16 mouse cellular contexts compared by ENCODE assay signal in genomic region chr11:87555106-87555703, GRCm38 (mm10). TPM values are rescaled to one million over a fixed set of nuclear protein-coding genes. Genes with fewer than 3 reads are reported as not detected.
A peak's percentile ranks its signal among the peaks of the same experiment; 100 is the strongest.
DNase-seq lines count a peak whose midpoint lies in the region; ATAC-seq and TF ChIP-seq lines count a peak whose summit lies in the region.
"Had no signal": no experiment of that assay in that cellular context is flagged by ENCODE, and none has a peak within 500 bp of the region (broad histone marks: within the 10 kb centered on the region; RNA-seq: fewer than 3 reads in every experiment).

No protein-coding gene starts in this region.

- H3K9ac ChIP-seq in heart, embryonic 11.5 days (ENCODE audit: low read depth, low read length) = no peak overlapping the region
- H3K9ac ChIP-seq in lung, embryonic 14.5 days = no peak overlapping the region
- H3K9ac ChIP-seq in stomach, postnatal 0 days (ENCODE audit: low read length) = no peak overlapping the region
- H3K9ac ChIP-seq: liver, postnatal 0 days had no signal

- H3K9me3 ChIP-seq in heart, embryonic 11.5 days (replicated peaks; ENCODE audit: control insufficient read depth, low read length) = no peaks in the 10 kb centered on the region
- H3K9me3 ChIP-seq in lung, embryonic 14.5 days (ENCODE audit: low read depth, low read length) = no peaks in the 10 kb centered on the region
- H3K9me3 ChIP-seq in stomach, postnatal 0 days (ENCODE audit: control insufficient read depth, low read length) = no peaks in the 10 kb centered on the region

- TF ChIP-seq EP300 in stomach, postnatal 0 days (optimal IDR thresholded peaks at IDR 0.05) = no peak

- ATAC-seq in heart, embryonic 11.5 days (replicated peaks; ENCODE audit: insufficient number of reproducible peaks, low FRiP score, low TSS enrichment) = no peak
- peak; percentile 80 for ATAC-seq in lung, embryonic 14.5 days (ENCODE audit: insufficient read depth)
- ATAC-seq in stomach, postnatal 0 days (ENCODE audit: low FRiP score, low TSS enrichment) = 0 out of 2 replicates have a peak, but pooled peaks have one; percentile 60
- ATAC-seq: forebrain, embryonic 16.5 days; liver, postnatal 0 days had no signal

- peak overlapping the region; percentile 71; the same call in 1 of the 2 replicates for H3K27ac ChIP-seq in heart, embryonic 11.5 days (ENCODE audit: low read depth, low read length)
- peak overlapping the region; percentile 77 for H3K27ac ChIP-seq in lung, embryonic 14.5 days (ENCODE audit: low read depth)
- peak overlapping the region; percentile 77 for H3K27ac ChIP-seq in brown adipose tissue, adult 24 weeks (replicated peaks; ENCODE audit: low read depth, low read length)
- no peak overlapping the region for H3K27ac ChIP-seq in stomach, postnatal 0 days (replicated peaks)

- no peak overlapping the region for H3K4me2 ChIP-seq in heart, embryonic 11.5 days
- H3K4me2 ChIP-seq in lung, embryonic 14.5 days = no peak overlapping the region
- H3K4me2 ChIP-seq in stomach, postnatal 0 days (replicated peaks; ENCODE audit: low read depth) = no peak overlapping the region

- DNase-seq in heart, adult 9 months (ENCODE audit: low spot score in 2 of 2) = no peak
- DNase-seq in lung, embryonic 14.5 days = peak; percentile 60
- no peak for DNase-seq in lung, postnatal 4 days
- DNase-seq in stomach, postnatal 0 days (ENCODE audit: low spot score) = no peak
- DNase-seq in spleen, postnatal 10 days (ENCODE audit: low spot score in 2 of 2) = no peak
- DNase-seq: cerebellum, postnatal 36 days; gastrocnemius, postnatal 14 days; kidney, postnatal 14 days; liver, postnatal 0 days; thymus, postnatal 14 days had no signal

- H3K4me3 ChIP-seq in heart, embryonic 11.5 days (ENCODE audit: low read depth, low read length) = no peak overlapping the region
- no peak overlapping the region for H3K4me3 ChIP-seq in lung, embryonic 14.5 days (ENCODE audit: low read depth, low read length)
- H3K4me3 ChIP-seq in brown adipose tissue, adult 24 weeks (ENCODE audit: insufficient read depth, low read depth, low read length) = no peak overlapping the region
- no peak overlapping the region for H3K4me3 ChIP-seq in stomach, postnatal 0 days (ENCODE audit: low read depth, low read length)

- TF ChIP-seq CTCF in lung, embryonic 14.5 days (IDR thresholded peaks at IDR 0.05; ENCODE audit: low read depth) = no peak
- no peak for TF ChIP-seq CTCF in stomach, postnatal 0 days (IDR thresholded peaks at IDR 0.05; ENCODE audit: low read depth)

- WGBS in heart, embryonic 11.5 days (ENCODE audit: insufficient replicate concordance) = 23% methylated on average over 2 of the region's 2 CpGs
- 11% methylated on average over 2 of the region's 2 CpGs for WGBS in lung, embryonic 14.5 days
- WGBS in stomach, postnatal 0 days = 11% methylated on average over 2 of the region's 2 CpGs

- H3K36me3 ChIP-seq in heart, embryonic 11.5 days (ENCODE audit: control insufficient read depth, insufficient read depth, low read length) = no peaks in the 10 kb centered on the region
- H3K36me3 ChIP-seq in lung, embryonic 14.5 days (ENCODE audit: insufficient read depth) = no peaks in the 10 kb centered on the region
- H3K36me3 ChIP-seq in stomach, postnatal 0 days (ENCODE audit: control insufficient read depth, insufficient read depth, low read length) = no peaks in the 10 kb centered on the region

- H3K4me1 ChIP-seq in heart, embryonic 11.5 days (ENCODE audit: control insufficient read depth, insufficient read depth, low read length) = peaks cover 15% of the 10 kb centered on the region
- H3K4me1 ChIP-seq in lung, embryonic 14.5 days (ENCODE audit: insufficient read depth) = peaks cover 7% of the 10 kb centered on the region; the same call in 1 of the 2 replicates
- H3K4me1 ChIP-seq in brown adipose tissue, adult 24 weeks (ENCODE audit: control insufficient read depth, insufficient read depth, insufficient read length, low read length) = peaks cover 6% of the 10 kb centered on the region; the same call in 1 of the 2 replicates
- H3K4me1 ChIP-seq in stomach, postnatal 0 days (replicated peaks; ENCODE audit: control insufficient read depth, insufficient read depth) = 0 out of 2 replicates have a peak, but pooled peaks cover 4% of the 10 kb centered on the region

- H3K27me3 ChIP-seq in heart, embryonic 11.5 days (ENCODE audit: control insufficient read depth, insufficient read depth, low read length) = no peaks in the 10 kb centered on the region
- H3K27me3 ChIP-seq in lung, embryonic 14.5 days (ENCODE audit: insufficient read depth, low read length) = no peaks in the 10 kb centered on the region
- no peaks in the 10 kb centered on the region for H3K27me3 ChIP-seq in stomach, postnatal 0 days (ENCODE audit: control insufficient read depth, insufficient read depth, low read length)

RNA-seq across cellular contexts. Expression of gene Gm11492, which starts 11.2 kb away (rescaled TPM):
- not detected in 2 replicates for polyA plus RNA-seq in heart, embryonic 11.5 days (2014; fragmentation: Nextera tagmentation; extraction: Ambion mirVana)
- not detected in 2 replicates for polyA plus RNA-seq in lung, embryonic 14.5 days (2014; fragmentation: Nextera tagmentation; extraction: Ambion mirVana)
- not detected in 2 replicates for polyA plus RNA-seq in brown adipose tissue, adult 24 weeks (2012; ENCODE audit: insufficient read depth, insufficient read length, missing spikeins)
- not detected in 2 replicates for polyA plus RNA-seq in stomach, postnatal 0 days (2015; fragmentation: Nextera tagmentation; extraction: Ambion mirVana)
- polyA plus RNA-seq: forebrain, embryonic 16.5 days; limb, embryonic 11.5 days; liver, postnatal 0 days; midbrain, embryonic 14.5 days; neural tube, embryonic 11.5 days had no signal

RNA-seq across cellular contexts. Expression of gene Sept4, which starts 13.5 kb away (rescaled TPM):
- polyA plus RNA-seq in heart, embryonic 11.5 days (2014; fragmentation: Nextera tagmentation; extraction: Ambion mirVana) = 11.7 and 13.3 TPM in 2 replicates
- 48.5 TPM in 2 replicates for polyA plus RNA-seq in lung, embryonic 14.5 days (2014; fragmentation: Nextera tagmentation; extraction: Ambion mirVana)
- 19.7 and 35.0 TPM in 2 replicates for polyA plus RNA-seq in brown adipose tissue, adult 24 weeks (2012; ENCODE audit: insufficient read depth, insufficient read length, missing spikeins)
- 25.5 and 26.3 TPM in 2 replicates for polyA plus RNA-seq in stomach, postnatal 0 days (2015; fragmentation: Nextera tagmentation; extraction: Ambion mirVana)

RNA-seq across cellular contexts. Expression of gene Mtmr4, which starts 36.8 kb away (rescaled TPM):
- polyA plus RNA-seq in heart, embryonic 11.5 days (2014; fragmentation: Nextera tagmentation; extraction: Ambion mirVana) = 23.4 and 28.1 TPM in 2 replicates
- 41.2 and 43.6 TPM in 2 replicates for polyA plus RNA-seq in lung, embryonic 14.5 days (2014; fragmentation: Nextera tagmentation; extraction: Ambion mirVana)
- polyA plus RNA-seq in brown adipose tissue, adult 24 weeks (2012; ENCODE audit: insufficient read depth, insufficient read length, missing spikeins) = 5.8 TPM in 2 replicates
- 9.4 and 11.5 TPM in 2 replicates for polyA plus RNA-seq in stomach, postnatal 0 days (2015; fragmentation: Nextera tagmentation; extraction: Ambion mirVana)
